Mouse (Mus musculus) lung, postnatal 0 days (tissue): ENCODE results near the gene Cadm2. TPM values are rescaled to one million over a fixed set of nuclear protein-coding genes. Genes with fewer than 3 reads are reported as not detected.

Experiments used
- ATAC-seq: fragments of 200-750 bp; cut with Nextera tagmentation; 2 replicates; pipeline ENCODE4 v1.8.0; 2017; ENCODE audit warnings: moderate library complexity
- DNase-seq: peaks from one replicate; pipeline ENCODE4 v3.0.0-alpha.2; 2016; ENCODE audit warnings: low spot score
- H3K27ac ChIP-seq: fragments of 300-500 bp; sonication (generic); 2 replicates; pipeline ENCODE4 v1.5.1; 2014; ENCODE audit warnings: antibody characterized with exemption, mild to moderate bottlenecking, low read length, mixed read lengths
- H3K27me3 ChIP-seq: fragments of 300-500 bp; sonication (generic); replicated peaks from 2 replicates; pipeline ENCODE4 v1.6.1; 2014; ENCODE audit warnings: low read length, mixed read lengths; ENCODE audit not compliant: insufficient read depth
- H3K36me3 ChIP-seq: fragments of 300-500 bp; sonication (generic); 2 replicates; pipeline ENCODE4 v1.6.1; 2014; ENCODE audit warnings: low read length, mixed read lengths; ENCODE audit not compliant: insufficient read depth
- H3K4me1 ChIP-seq: fragments of 300-500 bp; sonication (generic); 2 replicates; pipeline ENCODE4 v1.6.1; 2014; ENCODE audit warnings: antibody characterized with exemption, low read depth, low read length, mixed read lengths; ENCODE audit not compliant: insufficient read depth
- H3K4me2 ChIP-seq: fragments of 300-500 bp; sonication (generic); replicated peaks from 2 replicates; pipeline ENCODE4 v1.6.1; 2014; ENCODE audit warnings: low read depth, mild to moderate bottlenecking, low read length, moderate library complexity, mixed read lengths
- H3K4me3 ChIP-seq: fragments of 300-500 bp; sonication (generic); 2 replicates; pipeline ENCODE4 v1.5.1; 2014; ENCODE audit warnings: low read depth, low read length
- H3K9ac ChIP-seq: fragments of 300-500 bp; sonication (generic); replicated peaks from 2 replicates; pipeline ENCODE4 v1.6.1; 2014; ENCODE audit warnings: low read depth, mild to moderate bottlenecking
- H3K9me3 ChIP-seq: fragments of 300-500 bp; sonication (generic); 2 replicates; pipeline ENCODE4 v1.6.1; 2016; ENCODE audit warnings: low read length, mixed read lengths
- CTCF ChIP-seq: IDR thresholded peaks from 2 replicates; pipeline ENCODE4 v1.5.1; 2016; ENCODE audit warnings: antibody characterized with exemption, mild to moderate bottlenecking
- EP300 ChIP-seq: IDR thresholded peaks from 2 replicates; pipeline ENCODE4 v1.6.1; 2016; ENCODE audit warnings: antibody characterized with exemption, mild to moderate bottlenecking, control low read depth
- WGBS: fragments of 180-500 bp; shearing (Covaris S2); extraction: QIAGEN DNeasy Blood & Tissue Kit; methylation state at CpG from one replicate; pipeline ENCODE4 v1.1.7; 2014; 5-methylcytosine and 5-hydroxymethylcytosine counted together
- polyA plus RNA-seq: library from polyadenylated mRNA; unstranded; fragments of >200 nt; fragmentation: Nextera tagmentation; extraction: Ambion mirVana; gene quantifications from 2 replicates; pipeline ENCODE4 v1.2.1, GENCODE M21; 2015

Cadm2 gene
- polyA plus RNA-seq, 1 experiment from 2014 or later: 0.24 TPM

- TF ChIP-seq EP300: no peak
- TF ChIP-seq CTCF: no peak
- H3K4me3 ChIP-seq: no peak overlapping the region
- under 1% methylated on average over 25 of the region's 25 CpGs for WGBS
- no peak for DNase-seq
- peaks cover 8% of the 10 kb centered on the region for H3K27me3 ChIP-seq
- no peak for ATAC-seq
- peaks cover 7% of the 10 kb centered on the region; the same call in 1 of the 2 replicates for H3K4me1 ChIP-seq
- H3K9ac ChIP-seq: no peak overlapping the region
- no peaks in the 10 kb centered on the region for H3K9me3 ChIP-seq
- H3K4me2 ChIP-seq: peak overlapping the region; percentile 14; the same call in 1 of the 2 replicates
- H3K27ac ChIP-seq: no peak overlapping the region
- no peaks in the 10 kb centered on the region for H3K36me3 ChIP-seq
Measured at GRCm38 (mm10) chr16:67617811-67618210, 2.9 kb downstream of the Cadm2 start.

GRCm38 (mm10) chr16:67617256-67617655 lies 3.5 kb downstream of the Cadm2 start:
- Histone ChIP-seq H3K27me3 (peaks cover 8% of the 10 kb centered on the region), H3K36me3 (no peaks in the 10 kb centered on the region), H3K4me2 (no peak overlapping the region), H3K4me1 (peaks cover 7% of the 10 kb centered on the region; the same call in 1 of the 2 replicates), H3K9ac (no peak overlapping the region), H3K27ac (no peak overlapping the region), H3K4me3 (no peak overlapping the region), H3K9me3 (no peaks in the 10 kb centered on the region)
- 0% methylated on average over 1 of the region's 1 CpGs for WGBS
- no peak for ATAC-seq
- DNase-seq: no peak
- TF ChIP-seq CTCF: no peak
- no peak for TF ChIP-seq EP300

GRCm38 (mm10) chr16:67613876-67614275 lies 6.8 kb downstream of the Cadm2 start:
- Histone ChIP-seq H3K27ac (no peak overlapping the region), H3K4me3 (no peak overlapping the region), H3K4me2 (no peak overlapping the region), H3K27me3 (peaks cover 3% of the 10 kb centered on the region), H3K4me1 (no peaks in the 10 kb centered on the region), H3K9me3 (no peaks in the 10 kb centered on the region), H3K9ac (no peak overlapping the region), H3K36me3 (no peaks in the 10 kb centered on the region)
- 39% methylated on average over 2 of the region's 2 CpGs for WGBS
- DNase-seq (peak; percentile 19), ATAC-seq (no peak; the same call in 1 of the 2 replicates)
- TF ChIP-seq EP300: no peak
- peak; percentile 41 for TF ChIP-seq CTCF

DNA sequence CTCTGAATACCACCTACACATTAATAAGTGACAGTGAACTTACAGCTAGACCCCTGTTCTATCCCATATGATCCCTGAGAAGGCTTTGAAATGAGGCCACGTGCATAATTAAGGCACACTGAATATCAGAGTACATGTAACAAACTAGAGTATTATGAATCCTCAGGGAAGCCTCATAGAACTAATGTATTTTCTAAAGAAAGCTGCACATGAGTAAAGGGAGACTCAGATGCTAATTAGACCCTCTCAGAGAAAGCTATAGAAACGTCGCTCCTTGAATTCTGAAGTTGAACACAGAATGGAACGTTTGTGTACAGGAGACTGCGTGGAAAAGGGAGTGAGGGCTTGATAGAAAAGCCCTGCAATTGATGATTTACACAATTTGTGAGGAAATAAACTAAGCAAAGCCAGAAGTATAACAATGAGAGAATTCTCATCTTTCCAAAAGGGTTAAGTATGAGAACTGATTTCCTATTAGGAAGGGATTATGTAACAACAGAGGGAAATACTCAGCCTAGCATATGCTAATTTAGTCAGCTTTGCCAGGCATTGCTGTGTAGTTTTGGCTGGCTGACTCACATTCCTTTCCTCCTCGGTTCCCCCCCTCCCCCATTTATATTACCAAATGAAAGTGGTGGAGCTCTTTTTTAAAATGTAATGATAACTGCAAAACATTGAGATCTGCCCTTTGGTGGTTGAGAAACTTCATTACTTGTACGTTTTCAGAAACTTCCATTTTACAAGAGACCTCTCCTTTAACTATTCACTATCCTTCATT lies 9.6 kb downstream of the Cadm2 start:
- H3K4me1 ChIP-seq: no peaks in the 10 kb centered on the region
- no peaks in the 10 kb centered on the region for H3K9me3 ChIP-seq
- H3K9ac ChIP-seq: no peak overlapping the region
- ATAC-seq (no peak), DNase-seq (peak; percentile 53)
- no peak for TF ChIP-seq CTCF
- TF ChIP-seq EP300: no peak
- H3K4me3 ChIP-seq: no peak overlapping the region
- no peak overlapping the region for H3K4me2 ChIP-seq
- H3K27me3 ChIP-seq: no peaks in the 10 kb centered on the region
- 35% methylated on average over 7 of the region's 7 CpGs for WGBS
- no peaks in the 10 kb centered on the region for H3K36me3 ChIP-seq
- H3K27ac ChIP-seq: no peak overlapping the region

GRCm38 (mm10) chr16:67609116-67609515 lies 11.6 kb downstream of the Cadm2 start:
- Histone ChIP-seq H3K4me1 (no peaks in the 10 kb centered on the region), H3K36me3 (no peaks in the 10 kb centered on the region), H3K4me3 (no peak overlapping the region), H3K27ac (no peak overlapping the region), H3K4me2 (no peak overlapping the region), H3K27me3 (no peaks in the 10 kb centered on the region), H3K9ac (no peak overlapping the region), H3K9me3 (no peaks in the 10 kb centered on the region)
- WGBS: 54% methylated on average over 4 of the region's 4 CpGs
- ATAC-seq: no peak
- no peak for DNase-seq
- TF ChIP-seq EP300 (no peak), CTCF (no peak)

- 50% methylated on average over 3 of the region's 3 CpGs for WGBS
- H3K4me1 ChIP-seq: no peaks in the 10 kb centered on the region
- no peak overlapping the region for H3K4me2 ChIP-seq
- no peaks in the 10 kb centered on the region for H3K27me3 ChIP-seq
- no peak overlapping the region for H3K27ac ChIP-seq
- no peak for TF ChIP-seq EP300
- no peak for TF ChIP-seq CTCF
- DNase-seq (no peak), ATAC-seq (no peak)
- H3K9ac ChIP-seq: no peak overlapping the region
- no peak overlapping the region for H3K4me3 ChIP-seq
- no peaks in the 10 kb centered on the region for H3K36me3 ChIP-seq
- H3K9me3 ChIP-seq: no peaks in the 10 kb centered on the region
Measured at GRCm38 (mm10) chr16:67608499-67608898, 12.2 kb downstream of the Cadm2 start.
